Mouse (Mus musculus) layer of hippocampus, adult 6 months (tissue): ENCODE data around the gene Cr2. TPM values are rescaled to one million over a fixed set of nuclear protein-coding genes. Genes with fewer than 3 reads are reported as not detected.

Experiments
- long read RNA-seq, 2 experiments: library from polyadenylated mRNA; unstranded; transcript quantifications; one replicate each; pipeline ENCODE4 v2.0.0; 2019 to 2020
- polyA plus RNA-seq: library from polyadenylated mRNA; unstranded; fragments of <200 nt; fragmentation: Nextera tagmentation; gene quantifications from 2 replicates; pipeline ENCODE4 v1.2.3, GENCODE M21; 2021

Cr2 gene
- polyA plus RNA-seq: 0.15 and 0.23 TPM in 2 replicates
- long read RNA-seq, experiment 1, partial matches to known transcripts: 0 of 1 reads
- long read RNA-seq, experiment 1, other reads (novel, unspliced or antisense): 1 of 1 reads
- long read RNA-seq, experiment 2, partial matches to known transcripts: 0 of 2 reads
- long read RNA-seq, experiment 2, other reads (novel, unspliced or antisense): 2 of 2 reads

DNA sequence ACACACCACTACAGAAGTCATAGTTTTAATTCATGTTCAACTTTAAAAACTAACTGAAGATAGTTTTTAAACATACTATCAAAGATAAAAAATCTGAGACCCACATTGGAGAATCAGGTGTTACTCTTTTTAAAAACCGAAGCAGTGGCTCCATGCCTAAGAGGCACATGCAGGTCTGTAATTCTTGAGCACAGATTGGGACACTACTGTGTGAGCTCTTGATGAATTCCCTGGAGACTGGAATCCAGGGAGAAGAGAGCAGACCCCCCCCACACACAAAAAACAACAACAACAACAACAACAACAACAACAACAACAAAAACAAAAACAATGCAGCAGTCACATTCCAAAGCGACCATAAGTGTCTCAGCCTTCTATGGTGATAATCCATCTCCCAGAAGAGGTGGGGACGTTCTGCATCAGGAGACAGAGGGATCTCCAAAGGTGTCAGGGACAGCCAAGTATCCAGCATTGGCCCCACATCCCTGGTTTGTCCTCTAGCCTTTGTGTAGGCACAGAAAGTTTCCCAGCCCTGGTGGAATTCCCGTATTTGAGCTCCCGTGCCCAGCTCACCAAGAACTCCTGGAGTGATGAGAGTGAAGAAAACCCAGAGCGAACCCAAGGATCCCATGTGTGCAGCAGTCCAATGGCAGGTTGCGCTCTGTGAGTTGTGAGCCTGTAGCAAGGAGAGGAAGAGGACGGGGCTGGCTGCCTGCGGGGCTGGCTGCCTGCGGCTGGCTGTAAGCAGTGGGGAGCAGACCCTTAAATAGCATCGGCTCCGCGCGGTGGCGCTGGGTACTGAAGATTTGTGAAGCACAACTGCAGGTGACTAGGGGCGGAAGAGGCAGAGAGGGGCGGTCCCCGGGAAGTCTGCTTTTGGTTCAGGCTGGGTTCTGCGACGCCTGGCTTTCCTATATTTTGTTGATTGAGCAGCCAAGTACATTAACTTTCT is at the start of gene Cr2:
Gene Cr2, minus strand, starts transcription at position 737 of the 952 bp plus-strand sequence.

DNA sequence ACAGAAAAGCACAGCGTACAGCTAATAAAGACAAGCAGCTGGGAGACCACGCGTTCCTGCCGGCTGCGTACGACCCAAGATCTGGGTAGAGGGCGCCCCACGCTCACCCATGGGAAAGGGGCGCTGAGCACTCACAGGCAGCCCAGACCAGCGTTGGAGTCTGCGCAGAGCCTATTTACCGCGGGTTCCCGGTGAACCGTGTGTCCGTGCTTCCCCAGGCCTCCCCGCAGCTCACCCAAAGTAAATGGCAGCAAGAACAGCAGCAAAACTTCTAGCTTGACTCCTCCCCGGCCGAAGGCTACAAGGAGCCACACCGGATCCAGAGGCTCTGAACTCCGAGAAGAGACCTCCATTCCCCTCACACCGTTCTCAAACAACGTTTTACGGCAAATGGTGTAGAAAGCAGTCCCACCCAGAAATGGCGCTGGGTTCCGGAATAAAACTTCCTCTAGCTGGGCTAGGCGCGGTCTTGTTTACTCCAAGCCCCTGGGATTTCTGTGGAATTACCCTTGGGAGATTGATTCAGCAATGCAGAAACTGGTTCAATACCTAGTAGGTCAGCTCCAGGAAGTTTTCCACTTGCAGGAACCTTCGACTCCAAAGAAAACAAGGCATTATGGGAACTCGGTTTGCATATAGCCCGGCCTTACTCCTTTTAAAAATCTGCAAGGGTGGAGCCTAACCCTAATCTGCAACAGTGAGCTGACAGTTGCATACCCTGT is 45.4 kb downstream of the Cr2 start, which contains the start of gene Cr1l:
Gene Cr1l, minus strand, starts transcription at position 634 of the 722 bp plus-strand sequence.

DNA sequence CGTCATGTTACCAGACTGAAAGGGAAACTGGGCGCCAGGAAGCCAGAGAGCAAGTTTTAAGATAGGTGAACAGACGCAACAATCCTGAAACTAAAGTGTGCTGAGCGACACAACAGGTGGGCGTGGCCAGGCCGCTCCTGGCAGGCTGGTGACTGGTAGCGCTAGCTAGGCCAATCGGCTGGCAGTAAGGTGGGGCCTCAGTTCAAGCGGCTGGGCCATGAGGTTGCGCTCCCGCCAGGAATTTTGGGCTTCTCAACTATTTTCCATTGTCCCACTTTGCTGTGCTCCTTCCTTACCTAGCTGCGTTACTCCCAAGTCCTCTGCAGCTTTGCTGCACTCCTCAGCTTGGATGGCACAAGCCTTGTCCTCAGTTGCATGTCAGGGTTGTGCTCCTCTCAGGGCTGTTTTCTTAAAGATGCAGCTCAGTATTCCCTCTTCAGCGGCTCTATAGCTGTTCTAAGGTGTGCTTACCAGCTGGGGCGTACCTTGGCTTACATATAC is 84.2 kb downstream of the Cr2 start, which contains the start of gene Cd46:
Gene Cd46, minus strand, starts transcription at position 30 of the 501 bp plus-strand sequence.

Other genes with a start within 250 kb of the Cr2 start
- gene Cd34, start 237.9 kb downstream of the Cr2 start, polyA plus RNA-seq: 23.6 and 28.7 TPM in 2 replicates
- gene Cd46, start 84.5 kb downstream of the Cr2 start, polyA plus RNA-seq: 0.15 and 0.18 TPM in 2 replicates
- 28.6 and 34.0 TPM in 2 replicates for gene Cr1l, start 45.1 kb downstream of the Cr2 start, polyA plus RNA-seq